Mouse (Mus musculus) retina, postnatal 1 day (tissue): ENCODE measurements around the gene Bcl2l11.
"Not testable (repeated sequence)": the region's sequence is repeated elsewhere in the genome, so short reads cannot be mapped to it uniquely, and the experiment has no call there.

Experiments
- DNase-seq: peaks from one replicate; pipeline ENCODE4 v3.0.0-alpha.2; 2012

Bcl2l11 gene

DNA sequence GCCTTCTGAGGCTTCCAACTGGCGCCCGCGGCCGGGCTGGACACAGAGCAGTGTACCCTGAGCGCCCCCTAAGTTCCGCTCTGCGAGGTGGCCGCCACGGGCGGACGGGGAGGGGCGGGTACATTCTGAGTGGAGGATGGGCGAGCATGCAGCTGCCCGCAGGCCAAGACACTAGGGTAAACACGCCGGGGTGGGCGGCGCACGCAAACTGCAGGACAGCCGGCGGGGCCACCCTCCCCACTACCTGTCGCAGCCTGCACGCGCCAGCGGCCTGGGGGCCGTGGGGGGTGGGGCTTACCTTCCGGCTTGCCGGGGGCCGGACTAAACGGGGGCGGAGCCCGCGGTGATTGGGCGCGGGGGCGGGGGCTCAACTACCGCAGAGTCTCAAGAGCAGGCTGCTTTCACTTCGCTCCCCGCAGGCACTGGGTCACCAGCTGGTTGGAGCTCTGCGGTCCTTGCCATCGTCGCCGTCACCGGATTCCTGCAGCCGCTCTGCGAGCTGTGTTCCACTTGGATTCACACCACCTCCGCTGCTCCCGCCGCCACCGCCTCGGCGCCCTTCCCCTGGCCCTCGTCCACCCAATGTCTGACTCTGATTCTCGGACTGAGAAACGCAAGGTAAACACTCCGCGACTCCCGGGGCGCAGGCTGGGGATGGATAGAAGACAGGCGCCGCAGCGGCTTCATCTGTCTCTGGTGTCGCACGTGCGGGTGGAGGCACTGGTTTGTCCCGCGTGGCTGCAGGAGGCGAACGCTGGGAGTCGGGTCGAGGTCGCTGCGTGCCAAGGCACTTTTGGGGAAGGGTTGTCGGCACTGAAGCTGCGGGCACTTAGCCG, at the start of gene Bcl2l11:
Gene Bcl2l11, plus strand, starts transcription at position 404 of the 836 bp plus-strand sequence.
- DNase-seq = peak; percentile 98

DNA sequence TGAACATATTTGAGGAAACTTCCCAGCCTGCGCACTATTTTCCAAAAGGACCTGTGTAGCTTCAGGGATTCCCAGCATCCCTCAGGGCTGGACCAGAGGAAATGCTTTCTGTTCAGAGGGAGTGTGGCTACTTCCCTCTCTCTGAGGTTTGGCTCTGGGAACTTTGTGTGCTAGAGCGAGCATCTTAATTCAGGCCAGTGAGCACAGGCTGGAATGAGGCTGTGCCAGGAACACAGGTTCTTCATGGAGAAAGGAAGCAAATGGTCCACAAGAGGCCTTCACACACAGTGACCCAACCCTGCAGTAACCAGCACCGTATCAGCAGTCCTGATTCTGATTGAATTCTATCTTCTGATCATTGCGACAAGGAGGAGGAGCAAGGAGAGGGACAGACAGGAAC, 48.9 kb upstream of the Bcl2l11 start:
- no peak for DNase-seq

DNA sequence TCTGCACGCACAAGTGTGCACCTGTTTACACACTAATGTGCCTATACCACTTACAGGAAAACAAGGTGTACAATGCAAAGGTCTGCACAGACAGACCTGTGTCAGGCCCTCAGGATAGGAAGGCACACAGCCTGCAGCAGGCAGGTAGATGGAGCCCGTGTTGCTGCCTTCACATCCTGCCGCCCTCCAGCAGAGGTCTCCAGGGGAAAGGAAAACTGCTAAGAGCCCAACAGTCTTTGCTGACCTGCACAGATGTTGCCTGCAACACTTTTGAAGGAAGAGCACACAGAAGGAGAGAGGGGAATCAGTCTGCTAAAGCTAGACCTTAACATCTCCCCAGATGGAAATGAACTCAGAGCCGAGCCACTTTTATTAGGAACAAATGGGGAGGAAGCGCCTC, 47.0 kb upstream of the Bcl2l11 start:
- DNase-seq = peak; percentile 53

DNA sequence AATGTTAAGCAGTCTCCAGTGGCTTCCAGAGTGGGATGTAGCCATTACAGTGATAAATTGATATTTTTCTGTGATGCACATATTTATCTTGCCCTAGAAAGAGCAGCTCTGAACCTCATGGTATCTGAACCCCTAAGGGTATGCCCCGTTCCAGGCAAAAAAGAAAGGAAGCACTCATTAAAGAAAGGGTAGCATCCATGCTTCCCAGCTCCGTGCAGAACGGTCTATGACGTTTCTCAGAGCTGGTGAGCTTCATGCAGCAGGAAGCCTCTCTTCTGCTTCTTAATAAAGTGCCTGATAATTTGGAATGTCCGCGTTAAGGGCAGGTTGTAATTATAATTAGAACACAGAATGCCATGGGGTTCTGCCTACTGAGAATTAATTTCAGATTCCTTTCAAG, 46.5 kb upstream of the Bcl2l11 start:
- DNase-seq = no peak

DNA sequence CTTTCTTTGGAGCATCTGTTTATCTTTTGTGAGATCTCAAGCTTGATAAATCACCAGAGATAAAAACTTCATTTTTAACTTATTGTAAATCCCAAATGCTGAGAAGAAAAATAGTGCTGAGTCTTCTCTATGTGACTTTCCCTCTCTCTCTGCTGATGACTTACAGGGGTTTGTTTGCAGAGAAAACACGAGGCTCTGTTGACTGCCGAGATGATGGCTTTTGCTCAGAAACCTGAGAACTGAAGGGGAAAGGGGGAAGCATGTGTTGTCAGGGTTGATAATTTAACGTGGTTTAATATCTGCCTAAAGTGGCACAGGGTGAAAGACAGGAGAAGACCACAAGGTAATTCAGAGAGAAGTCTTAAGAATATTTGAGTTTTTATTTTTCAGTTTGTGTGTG, 42.0 kb upstream of the Bcl2l11 start:
- no peak for DNase-seq

DNA sequence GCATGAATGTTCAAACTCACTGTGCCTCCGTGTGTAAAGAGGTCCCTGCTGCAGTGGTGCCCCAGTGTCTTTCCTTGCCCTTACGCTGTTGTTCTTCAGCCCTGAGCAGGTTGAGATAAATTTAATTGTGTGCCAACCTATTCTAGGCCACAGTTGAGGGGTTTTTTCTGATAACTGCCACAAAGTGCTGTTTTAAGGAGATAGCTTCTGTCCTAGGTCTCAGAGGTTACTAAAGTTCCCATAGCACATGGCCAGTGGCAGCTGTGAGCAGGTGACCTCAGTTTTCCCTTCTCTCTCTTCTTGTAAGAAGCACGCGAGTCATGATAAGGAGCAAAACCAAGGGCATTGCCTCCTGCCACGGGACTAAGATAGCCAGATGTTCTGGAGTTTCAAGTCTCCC, 41.2 kb upstream of the Bcl2l11 start:
- DNase-seq = no peak

DNA sequence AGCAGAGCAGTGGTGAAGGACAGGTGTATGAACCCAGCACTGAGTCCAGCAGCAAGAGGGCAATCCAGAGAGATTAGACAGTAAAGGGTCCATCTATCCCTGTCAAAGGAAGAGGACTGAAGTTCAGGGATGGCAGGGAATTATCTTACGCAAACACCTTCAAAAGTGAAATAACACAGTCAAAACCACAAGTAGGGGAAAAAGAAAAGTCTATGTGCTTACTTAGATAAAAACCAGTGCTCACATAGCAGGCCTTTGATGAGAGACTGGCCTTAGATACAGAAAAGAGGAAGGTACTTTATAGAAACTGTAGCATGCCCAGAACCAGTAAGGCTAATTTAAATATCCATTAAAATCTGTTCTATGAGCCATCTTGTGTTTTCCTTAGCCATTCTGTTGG, 40.4 kb upstream of the Bcl2l11 start:
- DNase-seq = no peak

DNA sequence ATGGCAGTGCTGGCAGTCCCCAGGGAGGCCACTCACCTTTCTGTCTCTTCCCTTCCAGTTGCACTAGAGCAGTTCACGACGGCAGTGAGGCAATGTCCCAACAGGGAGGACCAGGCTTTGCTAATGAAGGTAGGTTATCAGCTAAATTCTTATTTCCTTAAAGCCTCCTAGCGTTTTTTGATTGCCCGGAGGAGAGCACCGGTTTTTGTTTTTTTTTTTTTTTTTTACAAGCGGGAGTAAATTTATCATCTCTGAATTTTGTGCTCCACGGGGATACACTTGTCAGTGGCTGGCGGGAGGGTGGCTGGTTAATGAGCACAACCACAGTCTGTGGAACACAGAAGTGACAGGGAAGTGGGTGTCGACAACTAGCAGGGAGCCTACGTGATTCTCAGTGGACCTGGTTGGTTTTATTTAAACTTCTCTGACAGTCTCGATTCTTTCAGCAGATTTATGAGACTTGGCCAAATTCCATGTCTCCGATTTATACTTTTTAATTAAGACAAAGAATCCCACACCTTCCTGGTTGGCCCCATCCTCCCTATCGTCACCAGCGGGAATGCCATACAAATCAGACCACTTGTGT, 39.4 kb upstream of the Bcl2l11 start:
- DNase-seq = no peak

DNA sequence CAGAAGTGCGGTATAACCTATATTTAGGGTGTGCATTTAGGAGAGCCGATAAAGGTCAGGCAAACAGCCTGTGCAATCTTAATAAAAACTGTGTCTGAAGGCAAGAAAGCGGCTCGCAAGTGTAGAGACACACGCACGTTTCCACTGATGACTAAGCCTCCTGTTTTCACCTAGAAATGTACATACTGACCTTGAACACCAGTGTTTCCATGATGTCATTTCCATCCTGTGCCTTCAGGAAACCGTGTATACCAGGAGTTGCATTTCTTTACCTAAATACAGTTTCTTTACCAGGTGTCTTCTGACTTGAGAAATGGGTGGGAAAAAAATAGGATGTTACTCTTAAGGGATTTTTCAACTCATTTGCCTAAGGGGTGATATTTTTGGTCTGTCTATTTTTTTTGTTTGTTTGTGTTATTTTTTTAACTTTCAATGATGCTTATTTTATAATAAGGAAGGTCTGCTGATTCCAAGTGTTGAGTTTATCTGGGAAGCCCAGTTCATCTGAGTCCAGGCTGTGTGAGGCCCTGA, 38.8 kb upstream of the Bcl2l11 start:
- no peak for DNase-seq

DNA sequence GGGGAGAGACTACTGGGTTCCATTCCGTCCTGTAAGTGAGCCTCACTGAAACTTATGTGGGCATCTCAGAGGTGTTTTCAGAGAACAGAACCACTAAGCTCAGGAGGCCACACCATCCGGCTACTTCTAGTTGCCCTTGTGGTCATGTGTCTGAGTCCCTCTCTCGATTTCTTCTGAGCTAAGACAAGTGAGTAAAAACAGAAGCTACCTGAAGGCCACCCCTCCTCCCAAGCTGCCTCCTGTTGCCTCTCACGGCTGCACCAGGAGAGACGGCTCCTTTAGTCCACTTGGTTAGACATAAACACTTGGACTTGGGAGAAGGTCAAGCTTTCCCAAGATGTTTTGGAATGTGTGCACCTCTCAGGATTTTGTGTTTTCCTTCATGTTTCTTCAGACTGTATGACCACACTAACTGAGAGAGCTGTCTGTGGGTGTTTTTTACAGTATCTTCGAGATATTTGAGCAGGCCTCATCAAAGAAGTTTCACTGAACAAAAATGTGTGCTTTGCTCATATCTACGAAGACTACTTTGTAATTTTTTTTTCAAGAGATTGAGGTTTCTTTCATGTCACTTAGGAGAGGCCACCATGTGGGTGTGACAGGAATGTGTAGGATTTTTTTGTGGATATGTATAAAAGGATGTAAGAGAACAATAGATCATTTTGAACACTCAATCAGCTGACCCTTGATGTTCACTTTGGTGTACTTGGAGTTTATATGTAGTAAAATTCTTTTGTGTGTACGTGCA, 37.9 kb upstream of the Bcl2l11 start:
- no peak for DNase-seq

DNA sequence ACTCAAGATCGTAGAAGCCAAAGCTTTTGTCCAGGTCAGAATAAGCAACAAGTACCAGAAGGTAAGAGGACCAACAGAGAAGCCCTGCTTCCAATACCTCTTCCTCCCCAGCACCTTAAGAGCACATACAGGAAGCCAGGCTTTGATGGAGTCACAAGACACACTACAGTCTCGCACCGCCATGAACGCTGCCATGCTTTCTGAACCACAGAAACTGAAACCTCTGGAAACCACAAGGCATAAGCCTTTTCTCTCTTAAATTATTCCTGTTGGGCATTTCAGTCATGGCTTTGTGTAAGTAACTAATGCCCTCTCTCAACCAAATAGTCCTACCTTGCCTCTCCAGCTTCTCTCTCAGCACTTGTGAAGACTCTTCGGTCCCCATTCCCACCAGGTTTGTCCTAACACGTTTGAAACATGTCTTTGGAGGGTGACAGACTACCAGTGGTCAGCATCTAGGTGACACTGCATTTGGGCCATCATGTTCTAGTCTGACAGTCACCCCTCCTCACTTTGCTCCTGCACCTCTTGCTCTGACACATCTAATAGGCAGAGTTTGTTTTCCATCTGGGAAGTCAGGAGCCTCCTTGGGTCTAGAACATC, 35.5 kb upstream of the Bcl2l11 start:
- no peak for DNase-seq

DNA sequence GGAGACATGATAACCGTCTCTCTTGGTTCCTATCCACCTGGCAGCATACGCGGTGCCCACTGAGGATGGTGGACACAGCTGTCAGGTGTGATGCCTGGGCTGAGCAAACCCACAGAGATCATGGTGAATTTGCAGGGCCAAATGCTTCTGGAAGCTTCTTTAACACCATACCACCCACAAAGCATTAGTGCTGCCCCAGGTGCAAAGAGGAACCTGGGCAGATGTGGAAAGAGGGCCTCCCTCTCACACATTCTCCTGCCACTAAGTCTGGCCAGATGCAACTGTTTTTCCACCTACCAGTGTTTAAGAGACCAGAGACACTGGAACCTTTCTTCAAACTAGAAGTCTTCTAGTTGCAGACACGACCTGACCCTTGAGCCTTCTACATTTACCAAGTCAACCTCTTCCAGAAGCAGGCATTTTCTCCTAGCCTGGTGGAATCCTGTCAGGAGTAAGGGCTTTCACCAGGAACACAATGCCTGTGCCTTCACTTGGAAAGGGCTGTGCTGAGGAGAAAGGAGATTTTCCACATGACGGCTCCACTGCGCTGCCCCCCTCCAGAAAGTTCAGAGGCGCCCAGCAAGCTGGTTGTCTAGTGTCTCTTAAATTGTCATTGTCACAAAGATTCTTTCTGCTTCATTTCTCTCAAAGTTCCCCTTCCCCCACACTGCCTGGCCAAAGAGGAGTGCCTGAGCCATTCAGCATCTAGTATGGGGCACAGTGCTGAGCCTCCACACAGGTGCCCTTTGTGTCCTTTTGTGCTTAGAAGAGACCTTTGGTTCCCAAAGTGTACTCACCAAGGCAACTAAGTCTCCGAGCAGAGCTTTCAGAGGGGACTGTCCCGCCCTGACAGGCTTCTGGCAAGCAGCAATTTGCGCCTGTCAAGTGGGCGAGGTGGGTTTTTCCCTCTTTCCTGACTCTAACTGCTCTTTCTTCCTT, 34.1 kb upstream of the Bcl2l11 start:
- peak; percentile 93 for DNase-seq

DNA sequence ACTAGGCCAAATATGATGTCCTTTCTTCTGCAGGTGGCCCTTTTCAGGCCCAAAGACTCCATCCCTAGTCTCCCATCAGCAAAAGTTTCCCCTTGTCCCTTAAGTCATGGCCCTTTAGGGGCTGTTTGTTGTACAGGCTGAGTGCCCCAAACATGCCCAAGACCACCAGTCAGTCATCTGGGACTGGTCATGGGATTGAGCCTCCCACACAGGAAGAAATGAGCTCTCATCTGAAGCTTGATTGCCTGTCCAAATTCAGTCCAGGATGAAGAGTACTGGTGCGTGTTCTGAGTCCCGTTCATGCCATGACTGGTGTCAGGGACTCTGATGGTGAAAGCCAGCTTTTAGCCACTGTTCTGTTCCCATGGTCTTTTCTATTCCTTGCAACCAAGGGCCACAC, 33.4 kb upstream of the Bcl2l11 start:
- no peak for DNase-seq

DNA sequence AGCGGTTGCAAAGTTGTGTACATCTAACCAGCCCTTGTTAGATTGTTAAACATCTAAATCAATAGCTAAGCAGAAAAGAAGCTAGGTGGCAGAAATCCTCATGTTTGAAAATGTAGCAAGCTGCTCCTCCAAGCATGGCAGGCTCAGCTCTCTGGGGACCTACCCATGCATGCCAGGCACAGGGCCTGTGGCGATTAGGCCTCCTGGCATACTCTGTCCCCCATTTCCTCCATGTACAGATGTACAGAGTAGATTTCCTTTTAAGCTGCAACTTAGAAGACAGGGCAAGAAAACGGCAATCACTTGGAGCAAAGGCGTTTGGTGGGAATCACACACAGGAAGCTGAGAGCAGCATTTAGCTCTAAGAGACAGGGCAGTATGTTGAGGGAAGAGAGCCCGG, 31.6 kb upstream of the Bcl2l11 start:
- no peak for DNase-seq

DNA sequence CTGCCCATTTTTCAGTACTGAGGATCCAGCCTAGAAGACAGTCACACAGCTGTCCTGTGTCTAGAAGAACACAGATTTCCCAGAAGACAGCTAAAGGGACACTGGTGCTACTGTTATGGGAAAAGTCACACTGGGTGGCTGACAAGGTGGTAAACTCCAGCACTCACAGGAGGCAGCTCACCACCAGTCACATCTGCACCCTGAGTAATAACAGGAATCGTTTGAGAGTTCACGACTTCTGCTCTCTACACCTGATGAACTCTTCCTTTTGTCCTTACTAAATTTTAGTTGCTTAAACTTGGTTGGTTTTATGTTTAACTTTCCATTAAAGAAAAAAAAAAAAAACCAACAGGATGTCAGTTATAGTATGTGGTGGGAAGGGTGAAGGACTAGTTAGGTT, 31.2 kb upstream of the Bcl2l11 start:
- no peak for DNase-seq

DNA sequence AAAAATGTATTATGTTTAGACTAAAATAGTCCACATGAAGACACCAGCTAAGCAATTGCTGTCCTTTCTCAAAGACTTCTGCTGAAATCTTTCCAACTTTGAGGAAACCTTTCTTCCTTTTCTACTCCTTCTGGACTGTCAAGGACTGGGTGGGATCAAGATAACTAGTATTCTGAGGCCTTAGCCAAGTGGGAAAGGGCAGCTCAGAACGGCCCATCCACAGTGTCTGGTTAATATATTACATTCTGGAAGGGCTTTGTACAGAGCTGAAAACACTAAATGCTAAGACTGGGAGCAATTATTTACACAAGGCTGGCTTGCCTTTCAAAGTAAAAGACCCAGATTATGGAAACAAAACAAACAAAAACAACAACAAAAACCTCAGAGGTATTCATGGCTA, 30.6 kb upstream of the Bcl2l11 start:
- DNase-seq = no peak

DNA sequence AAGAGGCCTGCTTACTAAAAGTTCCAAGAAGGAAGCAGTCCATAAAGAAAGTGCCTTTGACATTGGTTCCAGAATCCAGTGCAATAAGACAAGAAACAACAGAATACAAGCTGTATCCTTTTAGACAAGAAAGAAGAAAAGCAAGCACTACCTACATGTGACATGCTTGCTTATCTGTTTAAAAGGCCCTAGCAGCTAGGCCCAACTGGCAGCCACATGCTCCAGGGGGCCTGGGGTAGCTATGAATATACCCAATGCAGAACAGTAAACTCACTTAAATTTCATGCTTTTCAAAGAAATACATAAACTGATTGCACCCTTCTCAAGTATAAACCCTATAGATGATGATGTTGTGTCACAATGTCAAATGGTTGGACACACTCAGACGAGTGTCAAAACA, 29.8 kb upstream of the Bcl2l11 start:
- DNase-seq = no peak

DNA sequence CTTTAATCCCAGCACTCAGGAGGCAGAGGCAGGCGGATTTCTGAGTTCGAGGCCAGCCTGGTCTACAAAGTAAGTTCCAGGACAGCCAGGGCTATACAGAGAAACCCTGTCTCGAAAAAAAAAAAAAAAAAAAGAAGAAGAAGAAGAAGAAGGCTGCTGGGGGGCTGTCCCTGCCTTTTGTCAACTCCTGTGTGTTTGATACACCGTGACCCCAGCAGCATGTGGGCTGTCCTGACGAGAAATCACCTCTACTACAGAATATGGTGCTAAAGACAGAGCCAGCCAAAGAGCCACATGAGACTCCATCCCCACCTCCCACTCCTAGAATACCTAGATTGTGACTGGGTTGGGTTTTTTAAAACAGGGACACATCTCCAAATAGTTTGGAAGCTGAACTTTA, 27.7 kb upstream of the Bcl2l11 start:
- DNase-seq = not testable (repeated sequence)

DNA sequence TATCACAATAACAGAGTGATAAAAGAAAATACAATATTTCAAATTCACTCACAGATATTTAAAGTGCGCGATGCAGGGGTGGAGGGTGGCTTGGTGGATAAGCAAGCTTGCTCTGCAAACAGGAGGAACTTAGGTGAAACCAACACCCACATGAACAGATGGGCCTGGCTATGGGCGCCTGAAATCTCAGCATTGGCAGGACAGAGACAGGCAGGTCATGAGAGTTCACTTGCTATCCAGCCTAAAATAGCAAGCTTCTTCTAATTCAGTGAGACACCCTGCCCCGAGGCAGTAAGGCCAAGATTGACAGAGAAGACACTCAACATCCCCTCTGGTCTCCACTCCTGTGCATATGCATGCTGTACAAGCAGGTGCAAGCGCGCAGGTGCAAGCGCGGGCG, 23.8 kb upstream of the Bcl2l11 start:
- DNase-seq = no peak

DNA sequence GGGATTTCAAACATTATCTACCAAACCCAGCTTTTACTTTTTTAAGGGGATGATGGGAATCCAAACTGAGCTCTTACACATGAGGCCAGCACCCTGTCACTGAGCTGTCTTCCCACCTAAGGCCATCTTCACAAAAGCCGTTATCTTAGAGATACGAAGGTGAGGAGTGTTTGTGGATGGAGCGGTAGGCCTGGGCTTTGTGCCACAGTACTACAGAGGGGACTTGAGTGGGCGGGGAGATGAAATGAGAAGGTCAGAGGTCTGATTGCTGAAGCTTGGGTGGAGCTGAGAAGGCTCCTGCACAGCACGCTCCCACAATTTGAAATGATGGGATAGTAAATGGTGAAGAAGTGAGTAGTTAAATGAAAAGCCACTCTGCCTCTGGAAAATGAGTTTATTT, 21.0 kb upstream of the Bcl2l11 start:
- DNase-seq = no peak

DNA sequence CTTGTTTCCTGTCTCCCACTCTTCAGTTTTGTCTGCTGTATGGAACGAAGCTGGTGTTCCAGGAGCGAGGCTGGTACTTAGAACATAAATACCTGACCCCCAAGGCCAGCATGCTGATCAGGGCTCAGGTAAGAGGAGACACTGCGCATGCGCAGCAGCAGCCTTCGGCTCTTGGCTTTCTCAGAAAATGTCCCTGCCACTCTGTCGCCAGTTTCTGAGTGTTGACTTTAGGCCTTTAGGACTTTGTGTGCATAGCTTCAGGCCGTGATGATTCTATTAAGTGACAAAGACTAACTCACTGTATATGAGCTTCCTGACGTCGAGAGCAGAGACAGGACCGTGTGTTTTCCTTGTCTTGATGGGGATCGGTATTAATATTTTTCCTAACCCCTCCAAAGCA, 20.2 kb upstream of the Bcl2l11 start:
- DNase-seq = no peak

DNA sequence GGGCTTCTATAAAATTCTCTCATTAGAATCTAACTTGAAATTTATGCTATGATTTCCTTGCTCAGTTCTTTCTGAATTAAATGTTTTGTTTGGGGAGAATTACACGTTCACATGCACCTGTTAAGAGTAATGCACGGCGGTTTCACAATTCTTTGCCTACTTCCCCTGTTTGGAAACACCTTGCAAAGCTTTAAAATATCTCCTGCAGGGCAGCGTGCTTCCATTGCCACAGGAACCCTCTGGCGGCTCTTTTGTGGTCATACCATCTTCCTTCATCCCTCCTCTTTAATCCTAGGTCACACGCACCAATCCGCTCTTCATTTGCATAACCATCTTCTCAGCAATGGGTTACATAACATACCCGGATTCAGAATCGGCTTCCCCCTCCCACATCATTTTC, 14.3 kb upstream of the Bcl2l11 start:
- DNase-seq = no peak
